Mouse (Mus musculus): Measurements from ENCODE around the gene Cdc37.

- TF ChIP-seq GATA1 (IDR thresholded peaks at IDR 0.05; ENCODE audit: low read depth, low read length) (no peak), CTCF (IDR thresholded peaks at IDR 0.05 in 2 of 3, conservative IDR thresholded peaks at IDR 0.05 in 1 of 3; ENCODE audit: control insufficient read depth in 1 of 3, insufficient read depth in 1 of 3, low read depth in 2 of 3, low read length in 3 of 3, poor library complexity in 1 of 3, severe bottlenecking in 1 of 3) (no peak), EP300 (IDR thresholded peaks at IDR 0.05; ENCODE audit: low read depth in 1 of 2, low read length in 2 of 2) (no peak), MAX (IDR thresholded peaks at IDR 0.05; ENCODE audit: low read length) (no peak), ZKSCAN1 (IDR thresholded peaks at IDR 0.05; ENCODE audit: low read depth, low read length) (no peak), MYC (IDR thresholded peaks at IDR 0.05; ENCODE audit: low read depth, low read length) (no peak), CHD2 (IDR thresholded peaks at IDR 0.05; ENCODE audit: low read length) (no peak), POLR2A (IDR thresholded peaks at IDR 0.05; ENCODE audit: control insufficient read depth in 1 of 2, insufficient read depth in 1 of 2, low read depth in 1 of 2, low read length in 2 of 2, poor library complexity in 1 of 2) (no peak), ETS1 (IDR thresholded peaks at IDR 0.05; ENCODE audit: low read depth, low read length) (no peak), MAZ (IDR thresholded peaks at IDR 0.05; ENCODE audit: low read depth, low read length) (no peak), E2F4 (IDR thresholded peaks at IDR 0.05; ENCODE audit: borderline replicate concordance, low read depth, low read length) (no peak), NELFE (IDR thresholded peaks at IDR 0.05; ENCODE audit: low read depth, low read length) (no peak), NRF1 (IDR thresholded peaks at IDR 0.05; ENCODE audit: insufficient read depth, low read depth, low read length, poor library complexity, severe bottlenecking) (no peak), GABPA (IDR thresholded peaks at IDR 0.05; ENCODE audit: low read depth, low read length) (no peak)
Observed at GRCm38 (mm10) chr9:21138386-21138785, 11.4 kb downstream of the Cdc37 start.
